Mouse (Mus musculus): ENCODE data around the gene F5. TPM values are rescaled to one million over a fixed set of nuclear protein-coding genes. Genes with fewer than 3 reads are reported as not detected.

F5 gene
- total and polyA plus RNA-seq, 3 experiments, result not detected

DNA sequence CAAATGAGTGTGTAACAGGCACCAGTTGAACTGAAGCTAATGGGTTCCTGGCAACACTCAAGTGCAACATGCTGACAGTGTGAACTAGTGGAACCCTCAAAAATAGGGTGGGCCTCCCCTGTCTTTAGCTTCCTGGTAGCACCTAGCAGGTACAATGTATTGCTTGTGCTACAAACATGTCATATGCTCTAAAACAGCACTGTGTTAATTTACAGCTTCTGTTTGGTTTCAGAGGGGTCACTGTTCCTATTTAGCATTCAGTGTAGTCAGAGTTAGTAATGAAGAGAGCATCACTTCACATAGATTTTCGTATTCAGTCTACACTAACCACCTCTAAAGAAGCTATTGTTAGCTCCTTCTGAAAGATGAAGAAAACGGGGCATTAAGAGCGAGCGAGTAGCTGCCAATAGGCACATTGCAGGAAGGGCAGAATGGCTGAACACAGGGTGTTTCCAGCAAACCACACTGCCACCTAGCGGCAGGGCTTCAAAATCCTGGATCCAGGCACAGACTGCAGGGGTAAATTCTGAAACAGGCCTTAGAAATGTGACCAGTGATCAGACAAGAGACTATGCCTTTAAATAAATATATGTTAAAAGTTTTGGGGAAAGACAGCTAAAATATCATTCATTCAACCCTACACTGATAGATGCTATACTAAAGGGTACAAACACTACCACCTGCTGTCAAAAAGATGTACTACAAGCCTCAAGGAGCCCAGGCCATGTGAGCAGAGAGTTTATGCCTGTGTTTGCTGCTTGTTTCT lies 13.1 kb upstream of the F5 start:
- Histone ChIP-seq H3K27me3 (ENCODE audit: control insufficient read depth in 1 of 2, insufficient read depth in 2 of 2, low read length in 2 of 2) (peaks cover 0 to 4% of the 10 kb centered on the region in 2 experiments; a peak in 2 of 4 replicates), H3K79me2 (ENCODE audit: control insufficient read depth, insufficient read depth, low read length, poor library complexity) (no peaks in the 10 kb centered on the region), H3K4me1 (ENCODE audit: control insufficient read depth in 1 of 2, insufficient read depth in 2 of 2, low read length in 2 of 2) (no peaks in the 10 kb centered on the region), H3K36me3 (ENCODE audit: control insufficient read depth in 1 of 2, insufficient read depth in 2 of 2, low read length in 2 of 2) (no peaks in the 10 kb centered on the region), H3K27ac (ENCODE audit: control insufficient read depth, low read depth, low read length) (no peak overlapping the region), H3K9me3 (replicated peaks; ENCODE audit: insufficient read depth, low read length) (no peaks in the 10 kb centered on the region), H3K4me3 (ENCODE audit: control insufficient read depth in 1 of 2, insufficient read depth in 1 of 2, low read depth in 2 of 2, low read length in 2 of 2) (no peak overlapping the region), H3K9ac (ENCODE audit: control insufficient read depth, low read depth, low read length, poor library complexity, severe bottlenecking) (no peak overlapping the region)
- TF ChIP-seq ZMIZ1 (IDR thresholded peaks at IDR 0.05; ENCODE audit: low read depth, low read length) (no peak), GABPA (IDR thresholded peaks at IDR 0.05; ENCODE audit: low read depth, low read length) (no peak), SMC3 (IDR thresholded peaks at IDR 0.05; ENCODE audit: low read depth, low read length) (peak; percentile 76), ZC3H11A (IDR thresholded peaks at IDR 0.05; ENCODE audit: low read depth, low read length) (peak; percentile 63), MYC (IDR thresholded peaks at IDR 0.05; ENCODE audit: low read depth, low read length) (no peak), RAD21 (IDR thresholded peaks at IDR 0.05; ENCODE audit: low read depth, low read length) (peak; percentile 80), CTCF (IDR thresholded peaks at IDR 0.05 in 2 of 3, conservative IDR thresholded peaks at IDR 0.05 in 1 of 3; ENCODE audit: control insufficient read depth in 1 of 3, insufficient read depth in 1 of 3, low read depth in 2 of 3, low read length in 3 of 3, poor library complexity in 1 of 3, severe bottlenecking in 1 of 3) (peak; percentile 90 to 94 (median 93))
- peak; percentile 77 for DNase-seq (ENCODE audit: low read depth, low spot score)

GRCm38 (mm10) chr1:164139464-164139863 lies 12.2 kb upstream of the F5 start:
- H3K4me3 ChIP-seq (ENCODE audit: control insufficient read depth in 1 of 2, insufficient read depth in 1 of 2, low read depth in 2 of 2, low read length in 2 of 2), result no peak overlapping the region
- H3K27ac ChIP-seq (ENCODE audit: control insufficient read depth, low read depth, low read length), result no peak overlapping the region
- H3K4me1 ChIP-seq (ENCODE audit: control insufficient read depth in 1 of 2, insufficient read depth in 2 of 2, low read length in 2 of 2), result no peaks in the 10 kb centered on the region
- no peak for DNase-seq (ENCODE audit: low read depth, low spot score)
- H3K27me3 ChIP-seq (ENCODE audit: control insufficient read depth in 1 of 2, insufficient read depth in 2 of 2, low read length in 2 of 2), result peaks cover 0 to 4% of the 10 kb centered on the region in 2 experiments; a peak in 2 of 4 replicates
- no peaks in the 10 kb centered on the region for H3K79me2 ChIP-seq (ENCODE audit: control insufficient read depth, insufficient read depth, low read length, poor library complexity)
- H3K36me3 ChIP-seq (ENCODE audit: control insufficient read depth in 1 of 2, insufficient read depth in 2 of 2, low read length in 2 of 2), result no peaks in the 10 kb centered on the region
- TF ChIP-seq MYB (IDR thresholded peaks at IDR 0.05; ENCODE audit: low read depth, low read length) (no peak), POLR2AphosphoS5 (IDR thresholded peaks at IDR 0.05; ENCODE audit: borderline replicate concordance, low read depth, low read length) (no peak), ZC3H11A (IDR thresholded peaks at IDR 0.05; ENCODE audit: low read depth, low read length) (no peak), ELF1 (IDR thresholded peaks at IDR 0.05; ENCODE audit: low read depth, low read length) (no peak), MXI1 (IDR thresholded peaks at IDR 0.05; ENCODE audit: low read depth, low read length) (no peak), ZMIZ1 (IDR thresholded peaks at IDR 0.05; ENCODE audit: low read depth, low read length) (no peak), NELFE (IDR thresholded peaks at IDR 0.05; ENCODE audit: low read depth, low read length) (no peak), CTCF (IDR thresholded peaks at IDR 0.05 in 2 of 3, conservative IDR thresholded peaks at IDR 0.05 in 1 of 3; ENCODE audit: control insufficient read depth in 1 of 3, insufficient read depth in 1 of 3, low read depth in 2 of 3, low read length in 3 of 3, poor library complexity in 1 of 3, severe bottlenecking in 1 of 3) (no peak), NRF1 (IDR thresholded peaks at IDR 0.05; ENCODE audit: insufficient read depth, low read depth, low read length, poor library complexity, severe bottlenecking) (no peak), USF2 (IDR thresholded peaks at IDR 0.05; ENCODE audit: borderline replicate concordance in 1 of 2, insufficient read depth in 1 of 2, low read depth in 1 of 2, low read length in 2 of 2) (no peak)
- no peaks in the 10 kb centered on the region for H3K9me3 ChIP-seq (replicated peaks; ENCODE audit: insufficient read depth, low read length)
- H3K9ac ChIP-seq (ENCODE audit: control insufficient read depth, low read depth, low read length, poor library complexity, severe bottlenecking), result no peak overlapping the region

All from MEL (cell line).